Mouse (Mus musculus): Measurements from ENCODE around the gene Ldb3. TPM values are rescaled to one million over a fixed set of nuclear protein-coding genes. Genes with fewer than 3 reads are reported as not detected.

The Ldb3 gene
- polyA plus RNA-seq, 1 experiment from 2014 or later: 0.99 TPM

GRCm38 (mm10) chr14:34555211-34555610 is 33.3 kb downstream of the Ldb3 start:
- H3K27me3 ChIP-seq (ENCODE audit: control insufficient read depth, insufficient read depth, low read depth, low read length): no peaks in the 10 kb centered on the region
- no peak overlapping the region for H3K4me2 ChIP-seq (ENCODE audit: low read length)
- no peak overlapping the region for H3K9ac ChIP-seq (ENCODE audit: low read depth, low read length)
- H3K4me1 ChIP-seq (ENCODE audit: control insufficient read depth, insufficient read depth, low read length): no peaks in the 10 kb centered on the region
- no peak overlapping the region for H3K27ac ChIP-seq (ENCODE audit: low read length)
- no peak overlapping the region for H3K4me3 ChIP-seq (ENCODE audit: low read depth, low read length)
- no peak for ATAC-seq
- H3K36me3 ChIP-seq (ENCODE audit: control insufficient read depth, insufficient read depth, low read length): no peaks in the 10 kb centered on the region
- 70% methylated on average over 13 of the region's 13 CpGs for WGBS
- H3K9me3 ChIP-seq (replicated peaks; ENCODE audit: control insufficient read depth, low read length, poor library complexity, severe bottlenecking): no peaks in the 10 kb centered on the region

DNA sequence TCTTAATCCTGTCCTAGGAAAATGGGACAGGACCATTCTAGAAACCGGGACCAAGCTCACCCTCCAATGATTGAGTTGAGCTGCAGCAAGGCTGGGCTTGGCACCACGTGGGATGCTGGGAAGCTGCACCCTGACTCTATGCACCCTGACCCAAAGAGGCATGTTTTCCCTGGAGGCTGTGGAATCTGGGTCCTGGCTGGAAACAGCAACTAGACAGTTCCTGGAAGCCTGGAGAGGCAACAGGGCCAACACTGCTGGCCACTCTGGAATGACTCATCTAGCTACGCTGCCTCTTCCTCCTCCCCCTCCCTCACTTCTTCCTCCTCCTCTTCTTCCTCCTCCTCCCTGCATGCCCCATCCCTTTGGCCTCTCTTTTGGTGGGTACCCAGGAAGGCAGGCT is 34.4 kb downstream of the Ldb3 start:
- H3K27me3 ChIP-seq (ENCODE audit: control insufficient read depth, insufficient read depth, low read depth, low read length): no peaks in the 10 kb centered on the region
- H3K9ac ChIP-seq (ENCODE audit: low read depth, low read length): no peak overlapping the region
- peaks cover 2% of the 10 kb centered on the region for H3K4me1 ChIP-seq (ENCODE audit: control insufficient read depth, insufficient read depth, low read length)
- ATAC-seq: no peak
- WGBS: 74% methylated on average over 3 of the region's 3 CpGs
- H3K4me3 ChIP-seq (ENCODE audit: low read depth, low read length): no peak overlapping the region
- H3K36me3 ChIP-seq (ENCODE audit: control insufficient read depth, insufficient read depth, low read length): no peaks in the 10 kb centered on the region
- no peak overlapping the region for H3K27ac ChIP-seq (ENCODE audit: low read length)
- no peak overlapping the region for H3K4me2 ChIP-seq (ENCODE audit: low read length)
- H3K9me3 ChIP-seq (replicated peaks; ENCODE audit: control insufficient read depth, low read length, poor library complexity, severe bottlenecking): no peaks in the 10 kb centered on the region

GRCm38 (mm10) chr14:34553470-34553869 is 35.0 kb downstream of the Ldb3 start:
- no peak overlapping the region for H3K4me3 ChIP-seq (ENCODE audit: low read depth, low read length)
- ATAC-seq: no peak
- H3K27me3 ChIP-seq (ENCODE audit: control insufficient read depth, insufficient read depth, low read depth, low read length): no peaks in the 10 kb centered on the region
- peaks cover 2% of the 10 kb centered on the region for H3K4me1 ChIP-seq (ENCODE audit: control insufficient read depth, insufficient read depth, low read length)
- WGBS: 96% methylated on average over 6 of the region's 6 CpGs
- no peak overlapping the region for H3K9ac ChIP-seq (ENCODE audit: low read depth, low read length)
- no peaks in the 10 kb centered on the region for H3K9me3 ChIP-seq (replicated peaks; ENCODE audit: control insufficient read depth, low read length, poor library complexity, severe bottlenecking)
- H3K27ac ChIP-seq (ENCODE audit: low read length): no peak overlapping the region
- no peaks in the 10 kb centered on the region for H3K36me3 ChIP-seq (ENCODE audit: control insufficient read depth, insufficient read depth, low read length)
- H3K4me2 ChIP-seq (ENCODE audit: low read length): no peak overlapping the region

DNA sequence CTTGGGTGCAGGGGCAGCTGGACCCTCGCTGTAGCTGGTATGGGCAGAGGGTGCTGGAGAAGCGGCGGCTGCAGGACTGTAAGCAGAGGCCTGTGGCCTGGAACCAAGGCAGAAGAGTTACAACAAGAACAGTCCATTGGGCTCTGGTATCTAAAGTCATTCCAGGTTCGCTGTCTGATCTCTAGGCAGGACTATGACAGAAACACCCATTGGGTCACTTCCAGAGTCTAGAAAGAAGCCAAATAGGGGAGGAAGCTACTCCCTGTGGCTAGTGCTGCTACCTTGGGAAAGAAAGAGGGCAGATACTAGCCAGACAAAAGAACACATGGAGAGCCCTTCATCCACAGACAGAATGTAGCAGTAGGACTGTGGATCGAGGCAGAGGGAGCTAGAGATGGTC is 36.3 kb downstream of the Ldb3 start:
- 93% methylated on average over 5 of the region's 5 CpGs for WGBS
- Histone ChIP-seq H3K36me3 (ENCODE audit: control insufficient read depth, insufficient read depth, low read length) (no peaks in the 10 kb centered on the region), H3K4me3 (ENCODE audit: low read depth, low read length) (no peak overlapping the region), H3K27me3 (ENCODE audit: control insufficient read depth, insufficient read depth, low read depth, low read length) (no peaks in the 10 kb centered on the region), H3K9me3 (replicated peaks; ENCODE audit: control insufficient read depth, low read length, poor library complexity, severe bottlenecking) (no peaks in the 10 kb centered on the region), H3K4me2 (ENCODE audit: low read length) (no peak overlapping the region), H3K4me1 (ENCODE audit: control insufficient read depth, insufficient read depth, low read length) (peaks cover 2% of the 10 kb centered on the region), H3K27ac (ENCODE audit: low read length) (no peak overlapping the region), H3K9ac (ENCODE audit: low read depth, low read length) (no peak overlapping the region)
- ATAC-seq: no peak

DNA sequence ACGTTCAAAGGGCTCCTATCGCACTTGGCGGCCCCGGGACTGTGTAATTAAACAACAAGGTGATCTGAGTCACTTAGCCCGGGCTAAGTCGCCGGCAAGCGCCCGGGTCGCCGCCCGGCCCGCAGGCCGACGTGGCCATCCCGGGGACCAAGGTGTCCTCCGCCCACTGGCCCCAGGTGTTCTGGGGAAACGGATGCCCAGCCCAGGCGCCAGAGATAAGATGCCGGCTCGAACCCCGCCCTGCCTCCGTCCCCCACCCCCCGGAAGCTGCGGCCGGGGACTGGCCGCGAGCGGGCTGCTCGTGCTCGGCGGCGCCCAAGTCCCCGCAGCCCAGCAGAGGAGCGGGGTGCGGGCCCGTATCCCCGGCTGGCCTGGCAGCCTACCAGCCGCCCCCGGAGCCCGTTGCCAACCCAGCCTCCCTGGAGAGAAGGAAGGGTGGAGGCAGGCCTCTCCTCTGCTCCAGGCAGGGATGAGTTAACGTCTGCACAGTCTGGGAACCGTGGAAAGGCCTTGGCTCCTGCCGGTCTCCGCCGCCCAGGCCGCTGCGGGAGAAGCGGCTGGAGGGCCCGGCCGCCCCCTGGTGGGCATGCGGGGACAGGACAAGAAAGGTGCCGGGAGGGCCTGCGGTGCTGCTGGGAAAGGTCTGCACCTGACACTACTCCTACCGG is 39.3 kb downstream of the Ldb3 start:
- Histone ChIP-seq H3K4me3 (ENCODE audit: low read depth, low read length) (peak overlapping the region; percentile 75), H3K27ac (ENCODE audit: low read length) (peak overlapping the region; percentile 88), H3K9me3 (replicated peaks; ENCODE audit: control insufficient read depth, low read length, poor library complexity, severe bottlenecking) (no peaks in the 10 kb centered on the region), H3K36me3 (ENCODE audit: control insufficient read depth, insufficient read depth, low read length) (no peaks in the 10 kb centered on the region), H3K4me1 (ENCODE audit: control insufficient read depth, insufficient read depth, low read length) (peaks cover 2% of the 10 kb centered on the region), H3K4me2 (ENCODE audit: low read length) (peak overlapping the region; percentile 80), H3K9ac (ENCODE audit: low read depth, low read length) (peak overlapping the region; percentile 87), H3K27me3 (ENCODE audit: control insufficient read depth, insufficient read depth, low read depth, low read length) (no peaks in the 10 kb centered on the region)
- under 1% methylated on average over 46 of the region's 55 CpGs for WGBS
- peak; percentile 96 for ATAC-seq

GRCm38 (mm10) chr14:34548391-34549001 is 40.0 kb downstream of the Ldb3 start:
- Histone ChIP-seq H3K27ac (ENCODE audit: low read length) (peak overlapping the region; percentile 88), H3K9ac (ENCODE audit: low read depth, low read length) (peak overlapping the region; percentile 87), H3K4me3 (ENCODE audit: low read depth, low read length) (peak overlapping the region; percentile 75), H3K9me3 (replicated peaks; ENCODE audit: control insufficient read depth, low read length, poor library complexity, severe bottlenecking) (no peaks in the 10 kb centered on the region), H3K36me3 (ENCODE audit: control insufficient read depth, insufficient read depth, low read length) (no peaks in the 10 kb centered on the region), H3K4me2 (ENCODE audit: low read length) (peak overlapping the region; percentile 80), H3K27me3 (ENCODE audit: control insufficient read depth, insufficient read depth, low read depth, low read length) (no peaks in the 10 kb centered on the region), H3K4me1 (ENCODE audit: control insufficient read depth, insufficient read depth, low read length) (peaks cover 2% of the 10 kb centered on the region)
- WGBS: 2% methylated on average over 27 of the region's 27 CpGs
- ATAC-seq: peak; percentile 57

DNA sequence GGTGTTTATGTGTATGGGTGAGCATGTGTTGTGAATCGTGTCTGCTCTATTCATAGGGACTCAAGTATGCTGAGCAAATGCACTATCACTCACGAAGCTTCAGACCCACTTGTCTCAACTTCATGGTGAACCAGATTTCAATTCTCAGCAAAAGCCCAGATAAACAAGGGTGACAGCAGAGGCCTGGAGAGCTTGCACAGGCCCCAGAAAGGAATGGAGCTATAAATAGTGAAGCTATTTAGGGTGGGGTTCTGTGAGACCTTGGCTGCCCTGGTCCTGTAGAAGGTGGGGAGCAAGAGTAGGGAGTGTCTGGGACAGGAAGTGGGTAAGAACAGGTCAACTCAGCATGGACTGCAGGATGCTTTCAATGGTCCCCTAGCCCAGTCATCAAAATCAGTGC is 43.9 kb downstream of the Ldb3 start:
- Histone ChIP-seq H3K4me3 (ENCODE audit: low read depth, low read length) (no peak overlapping the region), H3K9ac (ENCODE audit: low read depth, low read length) (no peak overlapping the region), H3K36me3 (ENCODE audit: control insufficient read depth, insufficient read depth, low read length) (no peaks in the 10 kb centered on the region), H3K27ac (ENCODE audit: low read length) (no peak overlapping the region), H3K4me1 (ENCODE audit: control insufficient read depth, insufficient read depth, low read length) (peaks cover under 1% of the 10 kb centered on the region), H3K4me2 (ENCODE audit: low read length) (no peak overlapping the region), H3K9me3 (replicated peaks; ENCODE audit: control insufficient read depth, low read length, poor library complexity, severe bottlenecking) (no peaks in the 10 kb centered on the region), H3K27me3 (ENCODE audit: control insufficient read depth, insufficient read depth, low read depth, low read length) (no peaks in the 10 kb centered on the region)
- no peak for ATAC-seq
- WGBS: 77% methylated on average over 2 of the region's 2 CpGs

DNA sequence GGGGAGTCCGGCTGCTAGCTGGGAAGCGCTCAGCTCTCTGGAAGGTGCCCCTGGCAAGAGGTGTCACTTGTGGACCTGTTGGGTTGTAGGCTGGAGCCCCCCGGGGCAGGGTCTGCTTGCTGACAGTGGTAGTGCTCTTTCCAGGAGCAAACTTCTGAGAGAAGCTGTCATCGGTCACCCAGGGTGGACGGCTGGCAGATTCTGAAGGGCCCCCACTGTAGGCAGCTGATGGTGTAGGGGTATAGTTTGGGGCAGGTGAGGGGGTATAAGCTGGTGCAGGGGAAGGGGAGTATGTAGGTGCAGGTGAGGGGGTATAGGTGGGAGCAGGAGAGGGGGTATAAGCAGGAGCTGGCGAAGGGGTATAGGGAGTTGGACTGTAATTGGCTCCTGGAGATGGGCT is 44.5 kb downstream of the Ldb3 start:
- Histone ChIP-seq H3K9ac (ENCODE audit: low read depth, low read length) (no peak overlapping the region), H3K4me1 (ENCODE audit: control insufficient read depth, insufficient read depth, low read length) (no peaks in the 10 kb centered on the region), H3K27me3 (ENCODE audit: control insufficient read depth, insufficient read depth, low read depth, low read length) (no peaks in the 10 kb centered on the region), H3K36me3 (ENCODE audit: control insufficient read depth, insufficient read depth, low read length) (no peaks in the 10 kb centered on the region), H3K27ac (ENCODE audit: low read length) (no peak overlapping the region), H3K4me2 (ENCODE audit: low read length) (no peak overlapping the region), H3K4me3 (ENCODE audit: low read depth, low read length) (no peak overlapping the region), H3K9me3 (replicated peaks; ENCODE audit: control insufficient read depth, low read length, poor library complexity, severe bottlenecking) (no peaks in the 10 kb centered on the region)
- ATAC-seq: no peak
- 93% methylated on average over 6 of the region's 6 CpGs for WGBS

- 75% methylated on average over 6 of the region's 6 CpGs for WGBS
Measured at GRCm38 (mm10) chr14:34543596-34543995, 44.9 kb downstream of the Ldb3 start.

More at GRCm38 (mm10) chr14:34543596-34543995, 44.9 kb downstream of the Ldb3 start:
- no peak overlapping the region for H3K4me3 ChIP-seq (ENCODE audit: low read depth, low read length)
- no peak overlapping the region for H3K9ac ChIP-seq (ENCODE audit: low read depth, low read length)
- no peaks in the 10 kb centered on the region for H3K36me3 ChIP-seq (ENCODE audit: control insufficient read depth, insufficient read depth, low read length)
- no peak for ATAC-seq
- no peak overlapping the region for H3K4me2 ChIP-seq (ENCODE audit: low read length)
- H3K27me3 ChIP-seq (ENCODE audit: control insufficient read depth, insufficient read depth, low read depth, low read length): no peaks in the 10 kb centered on the region
- no peak overlapping the region for H3K27ac ChIP-seq (ENCODE audit: low read length)
- H3K4me1 ChIP-seq (ENCODE audit: control insufficient read depth, insufficient read depth, low read length): no peaks in the 10 kb centered on the region
- H3K9me3 ChIP-seq (replicated peaks; ENCODE audit: control insufficient read depth, low read length, poor library complexity, severe bottlenecking): no peaks in the 10 kb centered on the region

Measured in midbrain, embryonic 16.5 days (tissue).